In genomic region chr9:102879545-102879944, GRCm38 (mm10) we compare ENCODE assay signal across 8 mouse cellular contexts. TPM values are rescaled to one million over a fixed set of nuclear protein-coding genes. Genes with fewer than 3 reads are reported as not detected.
DNase-seq lines count a peak whose midpoint lies in the region; ATAC-seq and TF ChIP-seq lines count a peak whose summit lies in the region.

No protein-coding gene starts in this region.

- POLR2A ChIA-PET in Patski (lab: Charles Lee) = interaction anchor here (0.7 to 0.8 kb wide), 2 partner anchors 72 to 95 kb away, joined by 3 read pairs; no protein-coding TSS in a partner anchor

- TF ChIP-seq POLR2A in limb, embryonic 14.5 days (IDR thresholded peaks at IDR 0.05; ENCODE audit: borderline replicate concordance, extremely low read depth, insufficient read depth, insufficient read length) = no peak

- peak; percentile 32 for DNase-seq in midbrain, embryonic 10.5 days (ENCODE audit: low spot score)
- DNase-seq in Patski (ENCODE audit: low read depth, low spot score) = no peak
- peak; percentile 49 to 57 for DNase-seq in cerebellum, postnatal 36 days
- DNase-seq in hindlimb bud, embryonic 11.5 days (ENCODE audit: extremely low spot score, low read depth, low spot score) = peak; percentile 33
- peak; percentile 86 for DNase-seq in limb, embryonic 14.5 days (ENCODE audit: low spot score)
- DNase-seq in retina, postnatal 1 day = peak; percentile 77
- DNase-seq in ovary, postnatal 10 days (ENCODE audit: low spot score) = no peak

- no peaks in the 10 kb centered on the region for H3K27me3 ChIP-seq in midbrain, embryonic 10.5 days (ENCODE audit: low read depth, poor library complexity, severe bottlenecking)
- H3K27me3 ChIP-seq in midbrain, embryonic 13.5 days = no peaks in the 10 kb centered on the region
- no peaks in the 10 kb centered on the region for H3K27me3 ChIP-seq in Patski
- no peaks in the 10 kb centered on the region for H3K27me3 ChIP-seq in limb, embryonic 14.5 days (ENCODE audit: control insufficient read depth, insufficient read depth, low read length)

- in situ Hi-C loops in Patski (cut with MboI; ENCODE audit: low pct_unique_long_range_greater_than_20kb) = no loop called here

- TF ChIP-seq CTCF in Patski (IDR thresholded peaks at IDR 0.05) = peak; percentile 74

- no peak for ATAC-seq in midbrain, embryonic 13.5 days
- peak; percentile 57 for ATAC-seq in Patski
- ATAC-seq in limb, embryonic 14.5 days (ENCODE audit: low FRiP score, low read depth) = no peak

- WGBS in midbrain, embryonic 10.5 days = 71% methylated on average over 8 of the region's 8 CpGs
- 67% methylated on average over 8 of the region's 8 CpGs for WGBS in midbrain, embryonic 13.5 days
- WGBS in limb, embryonic 14.5 days = 61% methylated on average over 8 of the region's 8 CpGs

- H3K9me3 ChIP-seq in midbrain, embryonic 10.5 days (replicated peaks) = no peaks in the 10 kb centered on the region
- H3K9me3 ChIP-seq in midbrain, embryonic 13.5 days = no peaks in the 10 kb centered on the region
- H3K9me3 ChIP-seq in limb, embryonic 14.5 days (ENCODE audit: control insufficient read depth, low read length) = no peaks in the 10 kb centered on the region

- H3K27ac ChIP-seq in midbrain, embryonic 10.5 days (replicated peaks) = no peak overlapping the region
- H3K27ac ChIP-seq in midbrain, embryonic 13.5 days = no peak overlapping the region
- no peak overlapping the region for H3K27ac ChIP-seq in limb, embryonic 14.5 days (replicated peaks; ENCODE audit: low read depth, low read length)

- H3K9ac ChIP-seq in midbrain, embryonic 13.5 days (replicated peaks) = no peak overlapping the region
- H3K9ac ChIP-seq in limb, embryonic 14.5 days (ENCODE audit: low read depth, low read length, severe bottlenecking) = no peak overlapping the region

- no peaks in the 10 kb centered on the region for H3K4me1 ChIP-seq in midbrain, embryonic 10.5 days
- no peaks in the 10 kb centered on the region for H3K4me1 ChIP-seq in midbrain, embryonic 13.5 days (replicated peaks)
- H3K4me1 ChIP-seq in limb, embryonic 14.5 days (ENCODE audit: control insufficient read depth, insufficient read depth, low read length) = no peaks in the 10 kb centered on the region

- peaks cover 70% of the 10 kb centered on the region for H3K36me3 ChIP-seq in midbrain, embryonic 10.5 days
- H3K36me3 ChIP-seq in midbrain, embryonic 13.5 days = peaks cover 44% of the 10 kb centered on the region
- H3K36me3 ChIP-seq in limb, embryonic 14.5 days (ENCODE audit: control insufficient read depth, insufficient read depth, low read length) = peaks cover 67% of the 10 kb centered on the region

- no peak overlapping the region for H3K4me2 ChIP-seq in midbrain, embryonic 13.5 days (replicated peaks)
- no peak overlapping the region for H3K4me2 ChIP-seq in limb, embryonic 14.5 days (replicated peaks; ENCODE audit: low read depth, low read length, severe bottlenecking)

- CTCF ChIA-PET in Patski (lab: Charles Lee) = interaction anchor here (1.0 to 2.8 kb wide), 9 partner anchors 9 to 260 kb away, joined by 3 to 13 read pairs (median 4); no protein-coding TSS in a partner anchor

- no peak overlapping the region for H3K4me3 ChIP-seq in midbrain, embryonic 10.5 days
- H3K4me3 ChIP-seq in midbrain, embryonic 13.5 days (replicated peaks) = no peak overlapping the region
- H3K4me3 ChIP-seq in limb, embryonic 14.5 days (replicated peaks; ENCODE audit: low read length) = no peak overlapping the region

RNA-seq across cellular contexts. Expression of gene Ryk, which starts 44.8 kb away (rescaled TPM):
- polyA plus RNA-seq in midbrain, embryonic 10.5 days (2016; fragmentation: Nextera tagmentation; extraction: Ambion mirVana) = 12.9 and 13.7 TPM in 2 replicates
- polyA plus RNA-seq in midbrain, embryonic 13.5 days (2015; fragmentation: Nextera tagmentation; extraction: Ambion mirVana) = 10.8 and 14.5 TPM in 2 replicates
- polyA plus RNA-seq in Patski (2021) = 141 TPM
- polyA plus RNA-seq in limb, embryonic 14.5 days (2012; rRNA removed) = 79.8 and 83.7 TPM in 2 replicates
- 37.5 and 58.6 TPM in 2 replicates for polyA plus RNA-seq in limb, embryonic 14.5 days (2014; fragmentation: Nextera tagmentation; extraction: Ambion mirVana)

Comparison
In these comparisons a context has a peak if more than half of its experiments do, and no peak if none do; other contexts are left out.
1. DNase-seq: peak in midbrain, embryonic 10.5 days (single experiment), cerebellum, postnatal 36 days (2 of 2), hindlimb bud, embryonic 11.5 days (single experiment), limb, embryonic 14.5 days (single experiment) and retina, postnatal 1 day (single experiment); none in Patski (single experiment) and ovary, postnatal 10 days (single experiment).